Mouse (Mus musculus): ENCODE measurements around the gene Thada.
"Not testable (repeated sequence)": the region's sequence is repeated elsewhere in the genome, so short reads cannot be mapped to it uniquely, and the experiment has no call there.

Gene Thada

GRCm38 (mm10) chr17:84341686-84342085 is 124.3 kb downstream of the Thada start:
- DNase-seq: no peak

- DNase-seq: no peak
Observed at GRCm38 (mm10) chr17:84340574-84340973, 125.4 kb downstream of the Thada start.

- DNase-seq: no peak
Observed at GRCm38 (mm10) chr17:84335996-84336395, 130.0 kb downstream of the Thada start.

GRCm38 (mm10) chr17:84335076-84335475 is 130.9 kb downstream of the Thada start:
- DNase-seq: no peak

GRCm38 (mm10) chr17:84334241-84335014 is 131.6 kb downstream of the Thada start:
- DNase-seq: no peak

GRCm38 (mm10) chr17:84332940-84333339 is 133.1 kb downstream of the Thada start:
- no peak for DNase-seq

GRCm38 (mm10) chr17:84330986-84331385 is 135.0 kb downstream of the Thada start:
- DNase-seq: no peak

GRCm38 (mm10) chr17:84330506-84330905 is 135.5 kb downstream of the Thada start:
- no peak for DNase-seq

GRCm38 (mm10) chr17:84329906-84330470 is 136.0 kb downstream of the Thada start:
- no peak for DNase-seq

GRCm38 (mm10) chr17:84328526-84328925 is 137.5 kb downstream of the Thada start:
- DNase-seq: no peak

- DNase-seq: no peak
Observed at GRCm38 (mm10) chr17:84327051-84327925, 138.7 kb downstream of the Thada start.

- DNase-seq: no peak
Observed at GRCm38 (mm10) chr17:84322176-84322575, 143.8 kb downstream of the Thada start.

- no peak for DNase-seq
Observed at GRCm38 (mm10) chr17:84321351-84321750, 144.7 kb downstream of the Thada start.

- DNase-seq: no peak
Observed at GRCm38 (mm10) chr17:84320576-84320975, 145.4 kb downstream of the Thada start.

GRCm38 (mm10) chr17:84314341-84314740 is 151.7 kb downstream of the Thada start:
- no peak for DNase-seq

- peak in 1 of 2 experiments; percentile 9 for DNase-seq
Observed at GRCm38 (mm10) chr17:84313494-84313893, 152.5 kb downstream of the Thada start.

GRCm38 (mm10) chr17:84306151-84306550 is 159.9 kb downstream of the Thada start:
- no peak for DNase-seq

- DNase-seq: no peak
Observed at GRCm38 (mm10) chr17:84305074-84305473, 160.9 kb downstream of the Thada start.

GRCm38 (mm10) chr17:84304141-84304540 is 161.9 kb downstream of the Thada start:
- DNase-seq: no peak

GRCm38 (mm10) chr17:84297976-84298375 is 168.0 kb downstream of the Thada start:
- peak in 1 of 2 experiments; percentile 42 for DNase-seq

- DNase-seq: no peak
Observed at GRCm38 (mm10) chr17:84293221-84293620, 172.8 kb downstream of the Thada start.

GRCm38 (mm10) chr17:84291228-84291627 is 174.8 kb downstream of the Thada start:
- not testable (repeated sequence) for DNase-seq

- DNase-seq: no peak
Observed at GRCm38 (mm10) chr17:84287675-84288420, 178.2 kb downstream of the Thada start.
